Mouse (Mus musculus) kidney, postnatal 0 days (tissue): Measurements from ENCODE around the gene Sptlc3. TPM values are rescaled to one million over a fixed set of nuclear protein-coding genes. Genes with fewer than 3 reads are reported as not detected.

Experiments used
- ATAC-seq: fragments of 200-750 bp; cut with Nextera tagmentation; replicated peaks from 2 replicates; pipeline ENCODE4 v1.8.0; 2017; ENCODE audit warnings: low read depth, moderate number of reproducible peaks, moderate TSS enrichment, moderate library complexity; ENCODE audit not compliant: low FRiP score
- DNase-seq: peaks from one replicate; pipeline ENCODE4 v3.0.0-alpha.2; 2016; ENCODE audit warnings: low spot score
- H3K27ac ChIP-seq: fragments of 300-500 bp; sonication (generic); 2 replicates; pipeline ENCODE4 v1.5.1; 2014; ENCODE audit warnings: mild to moderate bottlenecking
- H3K27me3 ChIP-seq: fragments of 300-500 bp; sonication (generic); 2 replicates; pipeline ENCODE4 v1.6.1; 2014; ENCODE audit warnings: low read length, mixed read lengths; ENCODE audit not compliant: insufficient read depth
- H3K36me3 ChIP-seq: fragments of 300-500 bp; sonication (generic); 2 replicates; pipeline ENCODE4 v1.6.1; 2014; ENCODE audit warnings: low read length, mixed read lengths; ENCODE audit not compliant: insufficient read depth
- H3K4me1 ChIP-seq: fragments of 300-500 bp; sonication (generic); replicated peaks from 2 replicates; pipeline ENCODE4 v1.6.1; 2014; ENCODE audit warnings: antibody characterized with exemption, low read length, mixed read lengths; ENCODE audit not compliant: insufficient read depth
- H3K4me2 ChIP-seq: fragments of 300-500 bp; sonication (generic); 2 replicates; pipeline ENCODE4 v1.6.1; 2014; ENCODE audit warnings: mild to moderate bottlenecking, low read length, moderate library complexity, mixed read lengths
- H3K4me3 ChIP-seq: fragments of 300-500 bp; sonication (generic); replicated peaks from 2 replicates; pipeline ENCODE4 v1.5.1; 2014; ENCODE audit warnings: low read depth, low read length
- H3K9ac ChIP-seq: fragments of 300-500 bp; sonication (generic); 2 replicates; pipeline ENCODE4 v1.6.1; 2014; ENCODE audit warnings: low read depth, low read length
- H3K9me3 ChIP-seq: fragments of 300-500 bp; sonication (generic); replicated peaks from 2 replicates; pipeline ENCODE4 v1.6.1; 2016; ENCODE audit warnings: low read length, inconsistent platforms, mixed read lengths
- CTCF ChIP-seq: IDR thresholded peaks from 2 replicates; pipeline ENCODE4 v1.5.1; 2016; ENCODE audit warnings: antibody characterized with exemption, low read depth, mild to moderate bottlenecking, moderate library complexity
- WGBS: fragments of 180-500 bp; shearing (Covaris S2); extraction: QIAGEN DNeasy Blood & Tissue Kit; methylation state at CpG from one replicate; pipeline ENCODE4 v1.1.7; 2014; 5-methylcytosine and 5-hydroxymethylcytosine counted together
- polyA plus RNA-seq: library from polyadenylated mRNA; unstranded; fragments of >200 nt; fragmentation: Nextera tagmentation; extraction: Ambion mirVana; gene quantifications from 2 replicates; pipeline ENCODE4 v1.2.1, GENCODE M21; 2015

The Sptlc3 gene
- polyA plus RNA-seq = 0.84 and 1.5 TPM in 2 replicates

GRCm38 (mm10) chr2:139493836-139494235 lies at the start of gene Sptlc3:
TSS of gene Sptlc3 (plus strand) at chr2:139493913.
- no peak within 1 kb of the TSS for H3K9ac ChIP-seq
- H3K27me3 ChIP-seq = no peaks in the 10 kb centered on the region
- no peak within 1 kb of the TSS for H3K4me3 ChIP-seq
- no peak within 1 kb of the TSS for H3K27ac ChIP-seq
- no peaks in the 10 kb centered on the region for H3K9me3 ChIP-seq
- 52% methylated on average over 5 of the region's 5 CpGs for WGBS
- H3K36me3 ChIP-seq = no peaks in the 10 kb centered on the region
- ATAC-seq (no peak), DNase-seq (no peak)
- no peak within 1 kb of the TSS for H3K4me2 ChIP-seq
- H3K4me1 ChIP-seq = no peaks in the 10 kb centered on the region
- TF ChIP-seq CTCF = no peak

- no peak overlapping the region for H3K4me2 ChIP-seq
- H3K27me3 ChIP-seq = no peaks in the 10 kb centered on the region
- DNase-seq (peak; percentile 2), ATAC-seq (no peak)
- H3K9me3 ChIP-seq = no peaks in the 10 kb centered on the region
- no peak overlapping the region for H3K9ac ChIP-seq
- H3K4me3 ChIP-seq = no peak overlapping the region
- H3K36me3 ChIP-seq = no peaks in the 10 kb centered on the region
- 38% methylated on average over 4 of the region's 4 CpGs for WGBS
- H3K4me1 ChIP-seq = no peaks in the 10 kb centered on the region
- no peak for TF ChIP-seq CTCF
- H3K27ac ChIP-seq = no peak overlapping the region
Observed at GRCm38 (mm10) chr2:139467726-139468125, 26.0 kb upstream of the Sptlc3 start.

- no peak for DNase-seq
Observed at GRCm38 (mm10) chr2:139488708-139489107, 5.0 kb upstream of the Sptlc3 start.

GRCm38 (mm10) chr2:139494629-139495028 lies 916 bp downstream of the Sptlc3 start:
- DNase-seq (peak; percentile 19), ATAC-seq (0 out of 2 replicates have a peak, but pooled peaks have one; percentile 59)
- no peak overlapping the region for H3K4me3 ChIP-seq
- no peaks in the 10 kb centered on the region for H3K27me3 ChIP-seq
- no peak for TF ChIP-seq CTCF
- H3K27ac ChIP-seq = no peak overlapping the region
- H3K9me3 ChIP-seq = no peaks in the 10 kb centered on the region
- no peak overlapping the region for H3K9ac ChIP-seq
- H3K4me1 ChIP-seq = no peaks in the 10 kb centered on the region
- WGBS = 8% methylated on average over 5 of the region's 5 CpGs
- no peak overlapping the region for H3K4me2 ChIP-seq
- H3K36me3 ChIP-seq = no peaks in the 10 kb centered on the region

More at GRCm38 (mm10) chr2:139488708-139489107, 5.0 kb upstream of the Sptlc3 start:
- no peaks in the 10 kb centered on the region for H3K4me1 ChIP-seq
- no peak overlapping the region for H3K4me3 ChIP-seq
- H3K9ac ChIP-seq = no peak overlapping the region
- H3K36me3 ChIP-seq = no peaks in the 10 kb centered on the region
- H3K27ac ChIP-seq = no peak overlapping the region
- no peak overlapping the region for H3K4me2 ChIP-seq
- TF ChIP-seq CTCF = no peak
- no peaks in the 10 kb centered on the region for H3K9me3 ChIP-seq
- no peaks in the 10 kb centered on the region for H3K27me3 ChIP-seq
- 48% methylated on average over 5 of the region's 5 CpGs for WGBS
- no peak for ATAC-seq

- Histone ChIP-seq H3K4me2 (no peak overlapping the region), H3K9ac (no peak overlapping the region), H3K27ac (no peak overlapping the region), H3K27me3 (no peaks in the 10 kb centered on the region), H3K9me3 (no peaks in the 10 kb centered on the region), H3K4me3 (no peak overlapping the region), H3K36me3 (no peaks in the 10 kb centered on the region), H3K4me1 (no peaks in the 10 kb centered on the region)
- DNase-seq (no peak), ATAC-seq (no peak)
- 88% methylated on average over 5 of the region's 5 CpGs for whole genome bisulfite sequencing
- no peak for TF ChIP-seq CTCF
Observed at GRCm38 (mm10) chr2:139561966-139562505, 68.3 kb downstream of the Sptlc3 start.

GRCm38 (mm10) chr2:139579280-139579679 lies 85.6 kb downstream of the Sptlc3 start:
- TF ChIP-seq CTCF = peak; percentile 65
- Histone ChIP-seq H3K4me2 (no peak overlapping the region), H3K36me3 (no peaks in the 10 kb centered on the region), H3K4me1 (no peaks in the 10 kb centered on the region), H3K9ac (no peak overlapping the region), H3K4me3 (no peak overlapping the region), H3K27me3 (no peaks in the 10 kb centered on the region), H3K9me3 (no peaks in the 10 kb centered on the region), H3K27ac (no peak overlapping the region)
- DNase-seq (peak; percentile 74), ATAC-seq (no peak)
- 10% methylated on average over 3 of the region's 3 CpGs for WGBS

GRCm38 (mm10) chr2:139582766-139583165 lies 89.1 kb downstream of the Sptlc3 start:
- Histone ChIP-seq H3K9ac (no peak overlapping the region), H3K4me1 (no peaks in the 10 kb centered on the region), H3K4me3 (no peak overlapping the region), H3K4me2 (no peak overlapping the region), H3K27me3 (no peaks in the 10 kb centered on the region), H3K27ac (no peak overlapping the region), H3K36me3 (no peaks in the 10 kb centered on the region), H3K9me3 (no peaks in the 10 kb centered on the region)
- WGBS = 36% methylated on average over 6 of the region's 6 CpGs
- peak; percentile 62 for TF ChIP-seq CTCF
- ATAC-seq = no peak
- DNase-seq = peak; percentile 68
